Mouse (Mus musculus): Measurements from ENCODE around the gene Cyp2f2. TPM values are rescaled to one million over a fixed set of nuclear protein-coding genes. Genes with fewer than 3 reads are reported as not detected.

The Cyp2f2 gene
- total and polyA plus RNA-seq, 2 experiments from 2014 or later = 0.39 to 0.55 TPM

- Histone ChIP-seq H3K36me3 (ENCODE audit: insufficient read depth, low read length) (peaks cover 14% of the 10 kb centered on the region; the same call in 1 of the 2 replicates), H3K4me3 (ENCODE audit: low read depth, low read length) (peak within 1 kb of the TSS; percentile 82), H3K4me2 (ENCODE audit: low read depth, low read length, poor library complexity, severe bottlenecking) (peak within 1 kb of the TSS; percentile 69), H3K9me3 (ENCODE audit: low read length) (no peaks in the 10 kb centered on the region), H3K27me3 (ENCODE audit: insufficient read depth, low read length) (no peaks in the 10 kb centered on the region), H3K4me1 (ENCODE audit: insufficient read depth, low read length) (peaks cover 25% of the 10 kb centered on the region), H3K9ac (replicated peaks; ENCODE audit: low read length, poor library complexity, severe bottlenecking) (peak within 1 kb of the TSS; percentile 94), H3K27ac (ENCODE audit: low read depth, low read length) (peak within 1 kb of the TSS; percentile 96)
- peak; percentile 83 for ATAC-seq (ENCODE audit: low FRiP score)
- peak; percentile 94 for DNase-seq (ENCODE audit: low spot score)
- WGBS = 1% methylated on average over 60 of the region's 61 CpGs
- TF ChIP-seq CTCF (IDR thresholded peaks at IDR 0.05) = no peak
These were observed 47.1 kb downstream of the Cyp2f2 start, which contains the start of gene Egln2 for GRCm38 (mm10) chr7:27166614-27167474. Egln2 (minus strand) TSS chr7:27166802.

- peak overlapping the region; percentile 96 for H3K27ac ChIP-seq (ENCODE audit: low read depth, low read length)
- TF ChIP-seq CTCF (IDR thresholded peaks at IDR 0.05) = no peak
- H3K9me3 ChIP-seq (ENCODE audit: low read length) = no peaks in the 10 kb centered on the region
- DNase-seq (ENCODE audit: low spot score) (no peak), ATAC-seq (ENCODE audit: low FRiP score) (no peak)
- H3K4me1 ChIP-seq (ENCODE audit: insufficient read depth, low read length) = peaks cover 25% of the 10 kb centered on the region
- H3K36me3 ChIP-seq (ENCODE audit: insufficient read depth, low read length) = peaks cover 22% of the 10 kb centered on the region
- no peaks in the 10 kb centered on the region for H3K27me3 ChIP-seq (ENCODE audit: insufficient read depth, low read length)
- peak overlapping the region; percentile 69 for H3K4me2 ChIP-seq (ENCODE audit: low read depth, low read length, poor library complexity, severe bottlenecking)
- H3K9ac ChIP-seq (replicated peaks; ENCODE audit: low read length, poor library complexity, severe bottlenecking) = 0 out of 2 replicates have a peak overlapping the region, but pooled peaks have one; percentile 94
- 67% methylated on average over 11 of the region's 11 CpGs for WGBS
- peak overlapping the region; percentile 82 for H3K4me3 ChIP-seq (ENCODE audit: low read depth, low read length)
These were observed 47.9 kb downstream of the Cyp2f2 start for GRCm38 (mm10) chr7:27167475-27168094.

- Histone ChIP-seq H3K4me3 (ENCODE audit: low read depth, low read length) (no peak overlapping the region), H3K27me3 (ENCODE audit: insufficient read depth, low read length) (no peaks in the 10 kb centered on the region), H3K36me3 (ENCODE audit: insufficient read depth, low read length) (peaks cover 28% of the 10 kb centered on the region), H3K4me2 (ENCODE audit: low read depth, low read length, poor library complexity, severe bottlenecking) (no peak overlapping the region), H3K4me1 (ENCODE audit: insufficient read depth, low read length) (peaks cover 19% of the 10 kb centered on the region), H3K9me3 (ENCODE audit: low read length) (no peaks in the 10 kb centered on the region), H3K27ac (ENCODE audit: low read depth, low read length) (no peak overlapping the region), H3K9ac (replicated peaks; ENCODE audit: low read length, poor library complexity, severe bottlenecking) (no peak overlapping the region)
- TF ChIP-seq CTCF (IDR thresholded peaks at IDR 0.05) = no peak
- no peak for DNase-seq (ENCODE audit: low spot score)
- ATAC-seq (ENCODE audit: low FRiP score) = no peak
- WGBS = 95% methylated on average over 5 of the region's 5 CpGs
These were observed 48.7 kb downstream of the Cyp2f2 start for GRCm38 (mm10) chr7:27168371-27168770.

GRCm38 (mm10) chr7:27170981-27171380 is 51.3 kb downstream of the Cyp2f2 start:
- Histone ChIP-seq H3K4me3 (ENCODE audit: low read depth, low read length) (no peak overlapping the region), H3K36me3 (ENCODE audit: insufficient read depth, low read length) (peaks cover 41% of the 10 kb centered on the region), H3K27ac (ENCODE audit: low read depth, low read length) (no peak overlapping the region), H3K9me3 (ENCODE audit: low read length) (no peaks in the 10 kb centered on the region), H3K4me1 (ENCODE audit: insufficient read depth, low read length) (no peaks in the 10 kb centered on the region), H3K4me2 (ENCODE audit: low read depth, low read length, poor library complexity, severe bottlenecking) (no peak overlapping the region), H3K9ac (replicated peaks; ENCODE audit: low read length, poor library complexity, severe bottlenecking) (no peak overlapping the region), H3K27me3 (ENCODE audit: insufficient read depth, low read length) (no peaks in the 10 kb centered on the region)
- ATAC-seq (ENCODE audit: low FRiP score) (no peak), DNase-seq (ENCODE audit: low spot score) (no peak)
- TF ChIP-seq CTCF (IDR thresholded peaks at IDR 0.05) = no peak
- 95% methylated on average over 3 of the region's 3 CpGs for WGBS

- no peaks in the 10 kb centered on the region for H3K27me3 ChIP-seq (ENCODE audit: insufficient read depth, low read length)
- no peak for DNase-seq (ENCODE audit: low spot score)
- TF ChIP-seq CTCF (IDR thresholded peaks at IDR 0.05) = no peak
- no peak overlapping the region for H3K4me2 ChIP-seq (ENCODE audit: low read depth, low read length, poor library complexity, severe bottlenecking)
- H3K9me3 ChIP-seq (ENCODE audit: low read length) = no peaks in the 10 kb centered on the region
- no peak overlapping the region for H3K4me3 ChIP-seq (ENCODE audit: low read depth, low read length)
- no peak overlapping the region for H3K27ac ChIP-seq (ENCODE audit: low read depth, low read length)
- no peak for ATAC-seq (ENCODE audit: low FRiP score)
- peaks cover 41% of the 10 kb centered on the region for H3K36me3 ChIP-seq (ENCODE audit: insufficient read depth, low read length)
- WGBS = 94% methylated on average over 15 of the region's 15 CpGs
- no peak overlapping the region for H3K9ac ChIP-seq (replicated peaks; ENCODE audit: low read length, poor library complexity, severe bottlenecking)
- H3K4me1 ChIP-seq (ENCODE audit: insufficient read depth, low read length) = no peaks in the 10 kb centered on the region
These were observed 54.8 kb downstream of the Cyp2f2 start for GRCm38 (mm10) chr7:27174496-27174895.

- Histone ChIP-seq H3K4me3 (ENCODE audit: low read depth, low read length) (no peak overlapping the region), H3K36me3 (ENCODE audit: insufficient read depth, low read length) (peaks cover 41% of the 10 kb centered on the region), H3K27me3 (ENCODE audit: insufficient read depth, low read length) (no peaks in the 10 kb centered on the region), H3K9me3 (ENCODE audit: low read length) (no peaks in the 10 kb centered on the region), H3K4me1 (ENCODE audit: insufficient read depth, low read length) (no peaks in the 10 kb centered on the region), H3K27ac (ENCODE audit: low read depth, low read length) (no peak overlapping the region), H3K9ac (replicated peaks; ENCODE audit: low read length, poor library complexity, severe bottlenecking) (no peak overlapping the region), H3K4me2 (ENCODE audit: low read depth, low read length, poor library complexity, severe bottlenecking) (no peak overlapping the region)
- DNase-seq (ENCODE audit: low spot score) (no peak), ATAC-seq (ENCODE audit: low FRiP score) (no peak)
- TF ChIP-seq CTCF (IDR thresholded peaks at IDR 0.05) = no peak
- WGBS = 94% methylated on average over 7 of the region's 7 CpGs
These were observed 55.2 kb downstream of the Cyp2f2 start for GRCm38 (mm10) chr7:27174896-27175295.

Data from midbrain, postnatal 0 days (tissue).